ENCODE assay signal across 8 mouse cellular contexts in genomic region chr5:92239333-92240232, GRCm38 (mm10). TPM values are rescaled to one million over a fixed set of nuclear protein-coding genes. Genes with fewer than 3 reads are reported as not detected.
DNase-seq lines count a peak whose midpoint lies in the region; ATAC-seq and TF ChIP-seq lines count a peak whose summit lies in the region.

No protein-coding gene starts in this region.

- peaks cover 0 to 3% of the 10 kb centered on the region in 2 experiments for H3K36me3 ChIP-seq in CH12.LX (replicated peaks in 1 of 2; ENCODE audit: control insufficient read depth in 1 of 2, insufficient read depth in 1 of 2, low read length in 1 of 2)
- no peaks in the 10 kb centered on the region for H3K36me3 ChIP-seq in heart, postnatal 0 days (replicated peaks; ENCODE audit: control insufficient read depth, insufficient read depth, low read length)
- no peaks in the 10 kb centered on the region for H3K36me3 ChIP-seq in liver, adult 2 months (ENCODE audit: control insufficient read depth, insufficient read depth, low read length)
- H3K36me3 ChIP-seq in neural tube, embryonic 13.5 days, result no peaks in the 10 kb centered on the region

- no peaks in the 10 kb centered on the region for H3K27me3 ChIP-seq in CH12.LX (replicated peaks)
- no peaks in the 10 kb centered on the region for H3K27me3 ChIP-seq in heart, postnatal 0 days (ENCODE audit: control insufficient read depth, insufficient read depth, low read length)
- no peaks in the 10 kb centered on the region for H3K27me3 ChIP-seq in liver, adult 2 months (ENCODE audit: control insufficient read depth, insufficient read depth, low read length)
- H3K27me3 ChIP-seq in neural tube, embryonic 13.5 days, result no peaks in the 10 kb centered on the region

- no peak for ATAC-seq in heart, postnatal 0 days (ENCODE audit: insufficient read depth, low read depth)
- peak; percentile 77 for ATAC-seq in neural tube, embryonic 13.5 days (ENCODE audit: low read depth)

- no peak overlapping the region for H3K4me3 ChIP-seq in CH12.LX (replicated peaks in 1 of 3; ENCODE audit: low read depth in 2 of 3, low read length in 2 of 3, poor library complexity in 1 of 3)
- no peak overlapping the region for H3K4me3 ChIP-seq in heart, postnatal 0 days (ENCODE audit: low read depth, low read length)
- no peak overlapping the region for H3K4me3 ChIP-seq in liver, adult 2 months (ENCODE audit: insufficient read depth, low read depth, low read length)
- H3K4me3 ChIP-seq in neural tube, embryonic 13.5 days, result no peak overlapping the region

- peaks cover 3 to 20% of the 10 kb centered on the region in 2 experiments; a peak in 3 of 4 replicates for H3K4me1 ChIP-seq in CH12.LX (ENCODE audit: control insufficient read depth in 1 of 2, insufficient read depth in 2 of 2)
- no peaks in the 10 kb centered on the region for H3K4me1 ChIP-seq in heart, postnatal 0 days (ENCODE audit: control insufficient read depth, insufficient read depth)
- no peaks in the 10 kb centered on the region for H3K4me1 ChIP-seq in liver, adult 2 months (ENCODE audit: control insufficient read depth, insufficient read depth, low read length)
- H3K4me1 ChIP-seq in neural tube, embryonic 13.5 days (replicated peaks), result no peaks in the 10 kb centered on the region

- WGBS in heart, postnatal 0 days, result 40% methylated on average over 29 of the region's 29 CpGs
- WGBS in liver, adult 2 months, result 42% methylated on average over 29 of the region's 29 CpGs
- WGBS in neural tube, embryonic 13.5 days, result 51% methylated on average over 29 of the region's 29 CpGs

- H3K27ac ChIP-seq in CH12.LX (ENCODE audit: insufficient read depth, low read depth), result no peak overlapping the region
- no peak overlapping the region for H3K27ac ChIP-seq in heart, postnatal 0 days (ENCODE audit: low read depth)
- H3K27ac ChIP-seq in liver, adult 2 months (replicated peaks; ENCODE audit: insufficient read depth, low read depth, low read length), result no peak overlapping the region
- no peak overlapping the region for H3K27ac ChIP-seq in neural tube, embryonic 13.5 days (replicated peaks)

- TF ChIP-seq POLR2A in CH12.LX (IDR thresholded peaks at IDR 0.05; ENCODE audit: low read depth, low read length), result no peak
- TF ChIP-seq POLR2A in liver, adult 2 months (IDR thresholded peaks at IDR 0.05; ENCODE audit: extremely low read depth, insufficient read depth, low read length), result no peak

- no peaks in the 10 kb centered on the region for H3K79me2 ChIP-seq in CH12.LX (replicated peaks; ENCODE audit: control insufficient read depth, extremely low read depth, insufficient read depth, poor library complexity, severe bottlenecking)
- H3K79me2 ChIP-seq in liver, adult 2 months (ENCODE audit: control insufficient read depth, insufficient read depth, low read length), result no peaks in the 10 kb centered on the region

- H3K9ac ChIP-seq in CH12.LX (ENCODE audit: insufficient read depth, low read depth), result no peak overlapping the region
- H3K9ac ChIP-seq in heart, postnatal 0 days (replicated peaks; ENCODE audit: low read depth, low read length), result no peak overlapping the region; the same call in 1 of the 2 replicates
- H3K9ac ChIP-seq in liver, adult 2 months (ENCODE audit: low read depth, low read length), result no peak overlapping the region
- no peak overlapping the region for H3K9ac ChIP-seq in neural tube, embryonic 13.5 days

- H3K4me2 ChIP-seq in CH12.LX (ENCODE audit: insufficient read depth, low read depth, poor library complexity, severe bottlenecking), result peak overlapping the region; percentile 18; the same call in 1 of the 2 replicates
- peak overlapping the region; percentile 39; the same call in 1 of the 2 replicates for H3K4me2 ChIP-seq in heart, postnatal 0 days (ENCODE audit: low read depth, low read length)
- peak overlapping the region; percentile 24 for H3K4me2 ChIP-seq in neural tube, embryonic 13.5 days

- peak; percentile 65 for DNase-seq in CH12.LX (ENCODE audit: extremely low read depth)
- DNase-seq in adrenal gland, postnatal 36 days, result peak; percentile 67 to 76
- peak; percentile 51 for DNase-seq in fibroblast of lung, adult 2 months (ENCODE audit: low read depth)
- peak; percentile 35 for DNase-seq in heart, postnatal 0 days (ENCODE audit: low spot score)
- DNase-seq in kidney, postnatal 25 days, result peak; percentile 81 to 89
- DNase-seq in liver, adult 2 months (ENCODE audit: extremely low read depth, low read depth, low spot score), result peak; percentile 62
- peak; percentile 55 to 74 for DNase-seq in urinary bladder, postnatal 36 days (ENCODE audit: low spot score in 2 of 2)

- no peaks in the 10 kb centered on the region for H3K9me3 ChIP-seq in CH12.LX (replicated peaks; ENCODE audit: low read length)
- H3K9me3 ChIP-seq in heart, postnatal 0 days (replicated peaks; ENCODE audit: control insufficient read depth, low read length), result no peaks in the 10 kb centered on the region
- H3K9me3 ChIP-seq in neural tube, embryonic 13.5 days, result no peaks in the 10 kb centered on the region

- peak; percentile 35 to 86; a peak in 3 of 4 replicates for TF ChIP-seq CTCF in CH12.LX (conservative IDR thresholded peaks at IDR 0.05 in 1 of 2, IDR thresholded peaks at IDR 0.05 in 1 of 2; ENCODE audit: low read depth in 2 of 2, low read length in 2 of 2)
- TF ChIP-seq CTCF in heart, postnatal 0 days (IDR thresholded peaks at IDR 0.05; ENCODE audit: low read depth), result peak; percentile 81
- TF ChIP-seq CTCF in liver, adult 2 months (IDR thresholded peaks at IDR 0.05; ENCODE audit: low read depth, low read length), result peak; percentile 58

- in situ Hi-C loops in CH12.LX (cut with MboI; ENCODE audit: low pct_ligation_motif_present, low pct_unique_long_range_greater_than_20kb, low sequenced_read_pairs), result loop anchor here (5.0 to 10.0 kb wide), 2 partner anchors 37 to 55 kb away; no protein-coding TSS in a partner anchor

- TF ChIP-seq RAD21 in CH12.LX (IDR thresholded peaks at IDR 0.05; ENCODE audit: low read depth, low read length), result peak; percentile 90

- dilution Hi-C loops in CH12.LX (cut with MboI; ENCODE audit: extremely low pct_ligation_motif_present, extremely low pct_unique_long_range_greater_than_20kb, low sequenced_read_pairs), result no loop called here

- TF ChIP-seq EP300 in CH12.LX (IDR thresholded peaks at IDR 0.05; ENCODE audit: low read length), result no peak
- no peak for TF ChIP-seq EP300 in heart, postnatal 0 days (IDR thresholded peaks at IDR 0.05; ENCODE audit: low read depth)

TF ChIP-seq in CH12.LX, 34 proteins besides CTCF, POLR2A, EP300 and RAD21:
- TF ChIP-seq TCF12 (IDR thresholded peaks at IDR 0.05; ENCODE audit: low read depth, low read length), result no peak
- TF ChIP-seq BHLHE40 (IDR thresholded peaks at IDR 0.05; ENCODE audit: low read depth, low read length), result peak; percentile 36; the same call in 1 of the 2 replicates
- no peak for TF ChIP-seq PAX5 (IDR thresholded peaks at IDR 0.05; ENCODE audit: low read length)
- TF ChIP-seq IRF4 (IDR thresholded peaks at IDR 0.05; ENCODE audit: low read depth, low read length), result peak; percentile 58; the same call in 1 of the 2 replicates
- TF ChIP-seq HCFC1 (IDR thresholded peaks at IDR 0.05; ENCODE audit: low read depth, low read length), result peak; percentile 51
- TF ChIP-seq ELF1 (IDR thresholded peaks at IDR 0.05; ENCODE audit: low read depth, low read length), result peak; percentile 81
- TF ChIP-seq ETS1 (conservative IDR thresholded peaks at IDR 0.05; ENCODE audit: low read depth, low read length), result no peak
- TF ChIP-seq MYC (IDR thresholded peaks at IDR 0.05; ENCODE audit: low read depth, low read length), result no peak; the same call in 1 of the 2 replicates
- peak; percentile 81 for TF ChIP-seq SMC3 (IDR thresholded peaks at IDR 0.05; ENCODE audit: low read depth, low read length)
- no peak for TF ChIP-seq ZMIZ1 (IDR thresholded peaks at IDR 0.05; ENCODE audit: low read depth, low read length)
- peak; percentile 27; the same call in 1 of the 2 replicates for TF ChIP-seq ZC3H11A (IDR thresholded peaks at IDR 0.05; ENCODE audit: low read depth, low read length)

RNA-seq across cellular contexts. Expression of gene Ppef2, which starts 16.5 kb away (rescaled TPM):
- total RNA-seq in CH12.LX (2012; rRNA removed) (11.9 and 16.5 TPM in 2 replicates), CH12.LX (2014; rRNA removed) (41.4 and 48.8 TPM in 2 replicates)
- 11.9 and 14.3 TPM in 2 replicates for polyA plus RNA-seq in CH12.LX (2012; ENCODE audit: insufficient read length, low read depth)
- total RNA-seq in adrenal gland, postnatal 36 days (2021), result not detected
- 0.31 TPM in 1 of 2 replicates, not detected in the other for total RNA-seq in heart, postnatal 0 days (2014; rRNA removed; ENCODE audit: low replicate concordance)
- polyA plus RNA-seq in heart, postnatal 0 days (2015; fragmentation: Nextera tagmentation; extraction: Ambion mirVana), result 0.07 TPM in 1 of 2 replicates, not detected in the other
- total RNA-seq in liver, adult 2 months (2014; rRNA removed), result 0.13 TPM in 1 of 2 replicates, not detected in the other
- 0.27 TPM in 1 of 2 replicates, not detected in the other for polyA plus RNA-seq in liver, adult 2 months (2012; rRNA removed)
- polyA plus RNA-seq in neural tube, embryonic 13.5 days (2015; fragmentation: Nextera tagmentation; extraction: Ambion mirVana), result 0.21 and 0.67 TPM in 2 replicates

RNA-seq across cellular contexts. Expression of gene U90926, which starts 24.4 kb away (rescaled TPM):
- total RNA-seq in CH12.LX (2012; rRNA removed) (not detected in 2 replicates), CH12.LX (2014; rRNA removed) (not detected in 2 replicates)
- polyA plus RNA-seq in CH12.LX (2012; ENCODE audit: insufficient read length, low read depth), result 0.49 TPM in 1 of 2 replicates, not detected in the other
- total RNA-seq in adrenal gland, postnatal 36 days (2021), result not detected
- not detected in 2 replicates for total RNA-seq in heart, postnatal 0 days (2014; rRNA removed; ENCODE audit: low replicate concordance)
- not detected in 2 replicates for polyA plus RNA-seq in heart, postnatal 0 days (2015; fragmentation: Nextera tagmentation; extraction: Ambion mirVana)
- not detected in 2 replicates for total RNA-seq in liver, adult 2 months (2014; rRNA removed)
- not detected in 2 replicates for polyA plus RNA-seq in liver, adult 2 months (2012; rRNA removed)
- polyA plus RNA-seq in neural tube, embryonic 13.5 days (2015; fragmentation: Nextera tagmentation; extraction: Ambion mirVana), result not detected in 2 replicates

RNA-seq across cellular contexts. Expression of gene Naaa, which starts 38.4 kb away (rescaled TPM):
- 13.7 and 16.2 TPM in 2 replicates for total RNA-seq in CH12.LX (2012; rRNA removed)
- total RNA-seq in CH12.LX (2014; rRNA removed), result 13.5 and 15.4 TPM in 2 replicates
- 11.5 and 14.5 TPM in 2 replicates for polyA plus RNA-seq in CH12.LX (2012; ENCODE audit: insufficient read length, low read depth)
- total RNA-seq in adrenal gland, postnatal 36 days (2021), result 10 to 100 TPM; 17.5 to 19.6 TPM
- total RNA-seq in heart, postnatal 0 days (2014; rRNA removed; ENCODE audit: low replicate concordance), result 5.7 and 9.7 TPM in 2 replicates
- 6.4 and 7.5 TPM in 2 replicates for polyA plus RNA-seq in heart, postnatal 0 days (2015; fragmentation: Nextera tagmentation; extraction: Ambion mirVana)
- total RNA-seq in liver, adult 2 months (2014; rRNA removed), result 4.4 and 5.0 TPM in 2 replicates
- polyA plus RNA-seq in liver, adult 2 months (2012; rRNA removed), result 4.8 and 5.2 TPM in 2 replicates
- polyA plus RNA-seq in neural tube, embryonic 13.5 days (2015; fragmentation: Nextera tagmentation; extraction: Ambion mirVana), result 14.3 and 14.6 TPM in 2 replicates

Comparison
In these comparisons a context has a peak if more than half of its experiments do, and no peak if none do; other contexts are left out.
1. DNase-seq: peak in every context shown above with its lines; median percentile 85 in kidney, postnatal 25 days; 72 in adrenal gland, postnatal 36 days; 65 in CH12.LX; 64 in urinary bladder, postnatal 36 days; 62 in liver, adult 2 months; 51 in fibroblast of lung, adult 2 months; 35 in heart, postnatal 0 days.